Mouse (Mus musculus) spleen, postnatal 10 days (tissue): Measurements from ENCODE around the gene Cntd1.
"Not testable (repeated sequence)": the region's sequence is repeated elsewhere in the genome, so short reads cannot be mapped to it uniquely, and the experiment has no call there.

Source experiments
- DNase-seq, 2 experiments: peaks; one replicate each; pipeline ENCODE4 v3.0.0; 2021 to 2022; ENCODE audit warnings: low spot score in 2 of 2

Cntd1 gene

GRCm38 (mm10) chr11:101283805-101284204 is 5.0 kb downstream of the Cntd1 start:
- no peak for DNase-seq

- no peak for DNase-seq
These were observed 8.5 kb downstream of the Cntd1 start for GRCm38 (mm10) chr11:101287306-101287705.

GRCm38 (mm10) chr11:101291231-101291630 is 12.4 kb downstream of the Cntd1 start:
- no peak for DNase-seq

- no peak for DNase-seq
These were observed 16.4 kb downstream of the Cntd1 start for GRCm38 (mm10) chr11:101295191-101295590.

- DNase-seq: peak in 1 of 2 experiments; percentile 71
These were observed 22.1 kb downstream of the Cntd1 start for GRCm38 (mm10) chr11:101300881-101301280.

- DNase-seq: peak in 1 of 2 experiments; percentile 30
These were observed 22.6 kb downstream of the Cntd1 start for GRCm38 (mm10) chr11:101301299-101302003.

GRCm38 (mm10) chr11:101302004-101302798 is 23.4 kb downstream of the Cntd1 start, which contains the start of gene Becn1:
Becn1 (minus strand) TSS chr11:101302286.
- DNase-seq: peak; percentile 98 to 99

- DNase-seq: no peak
These were observed 28.9 kb downstream of the Cntd1 start for GRCm38 (mm10) chr11:101307744-101308143.

GRCm38 (mm10) chr11:101311083-101311482 is 32.3 kb downstream of the Cntd1 start:
- DNase-seq: no peak

GRCm38 (mm10) chr11:101312150-101312549 is 33.3 kb downstream of the Cntd1 start:
- DNase-seq: no peak

GRCm38 (mm10) chr11:101314567-101314966 is 35.8 kb downstream of the Cntd1 start:
- no peak for DNase-seq

- DNase-seq: no peak
These were observed 36.4 kb downstream of the Cntd1 start for GRCm38 (mm10) chr11:101315082-101315650.

GRCm38 (mm10) chr11:101315665-101316500 is 37.1 kb downstream of the Cntd1 start, which contains the start of gene Psme3:
Psme3 (plus strand) TSS chr11:101316213.
- peak; percentile 93 to 95 for DNase-seq

GRCm38 (mm10) chr11:101316501-101316917 is 37.7 kb downstream of the Cntd1 start:
- DNase-seq: peak; percentile 65 to 73

- DNase-seq: peak in 1 of 2 experiments; percentile 69
These were observed 44.8 kb downstream of the Cntd1 start for GRCm38 (mm10) chr11:101323609-101324008.

GRCm38 (mm10) chr11:101324763-101325162 is 46.0 kb downstream of the Cntd1 start, which contains the start of gene Aoc2:
Aoc2 (plus strand) TSS chr11:101325063.
- DNase-seq: no peak

GRCm38 (mm10) chr11:101325201-101325600 is 46.4 kb downstream of the Cntd1 start:
- DNase-seq: not testable (repeated sequence)

- no peak for DNase-seq
These were observed 47.3 kb downstream of the Cntd1 start for GRCm38 (mm10) chr11:101326147-101326546.

GRCm38 (mm10) chr11:101327311-101327710 is 48.5 kb downstream of the Cntd1 start:
- DNase-seq: no peak

GRCm38 (mm10) chr11:101328941-101329635 is 50.3 kb downstream of the Cntd1 start:
- no peak for DNase-seq
